Mouse (Mus musculus): ENCODE measurements at regions not wholly inside any gene's neighbourhood (a gene's known extent, or its start where the extent isn't known, plus 50 kb on each side); places are given as distances from the start of the nearest gene placed in this dataset.

DNA sequence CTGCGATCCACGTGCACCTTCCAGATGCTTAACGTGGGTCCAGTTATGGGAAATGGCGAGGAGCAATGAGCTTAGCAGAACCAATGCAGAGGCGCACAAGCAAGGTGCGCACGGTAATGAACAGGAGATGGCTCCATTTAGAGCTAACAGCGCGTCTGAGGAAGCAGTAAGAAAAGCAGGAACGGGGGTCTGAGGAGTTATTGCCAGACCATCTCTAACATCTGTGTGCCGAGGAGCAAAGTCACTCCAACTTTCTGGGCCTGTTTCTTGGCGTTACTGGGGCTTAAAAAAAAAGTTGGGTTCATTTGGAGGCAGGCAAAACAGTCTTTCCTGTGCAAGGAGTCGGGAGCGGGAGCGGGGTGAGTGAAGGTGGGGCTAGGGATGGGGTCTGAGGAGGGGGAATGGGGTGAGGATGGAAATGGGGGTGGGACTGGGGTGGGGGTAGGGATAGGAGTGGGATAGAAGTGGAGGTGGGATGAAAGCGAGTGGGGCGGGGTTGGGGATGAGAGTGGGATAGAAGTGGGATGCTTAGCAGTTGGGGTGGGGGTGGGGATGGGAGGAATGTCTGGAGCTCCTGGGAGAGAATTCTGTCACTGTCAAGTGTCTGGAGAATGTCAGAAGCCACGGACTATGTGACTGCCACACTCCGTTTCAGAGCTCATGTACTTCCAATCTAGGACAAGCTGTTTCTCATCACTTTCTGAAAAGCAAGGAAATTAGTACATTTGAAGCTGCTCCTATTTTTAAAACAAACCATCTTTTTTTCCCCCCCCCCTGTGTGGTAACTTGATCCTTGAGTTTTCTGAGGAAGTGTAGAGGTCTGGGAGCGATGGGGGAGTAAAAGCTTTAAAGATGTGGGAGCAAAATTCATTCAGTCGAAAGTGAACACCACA, 225.6 kb upstream of the Ccdc122 start:
- no peak for TF ChIP-seq ZNF384 (IDR thresholded peaks at IDR 0.05; ENCODE audit: low read depth, low read length)
- no peak for TF ChIP-seq MAFK (IDR thresholded peaks at IDR 0.05; ENCODE audit: insufficient read depth, low read depth, low read length)
- no peak for TF ChIP-seq ZC3H11A (IDR thresholded peaks at IDR 0.05; ENCODE audit: borderline replicate concordance, low read depth, low read length)
- TF ChIP-seq HCFC1 (IDR thresholded peaks at IDR 0.05; ENCODE audit: borderline replicate concordance, insufficient read depth, low read length): no peak
- TF ChIP-seq CHD2 (IDR thresholded peaks at IDR 0.05; ENCODE audit: low read depth, low read length): no peak
